Mouse (Mus musculus): Measurements from ENCODE around the gene Gm21060.

- 0 out of 2 replicates have a peak, but pooled peaks have one; percentile 26 for TF ChIP-seq EP300 (IDR thresholded peaks at IDR 0.05; ENCODE audit: low read depth)
- TF ChIP-seq CTCF (IDR thresholded peaks at IDR 0.05; ENCODE audit: low read depth): peak; percentile 66
Measured at GRCm38 (mm10) chr19:61265349-61266245, 31.3 kb downstream of the Gm21060 start.

Data from liver, postnatal 0 days (tissue).